Mouse (Mus musculus) liver, adult (tissue): Measurements from ENCODE around the gene Naa38.

Experiments used
- GATA4 ChIP-seq: IDR thresholded peaks from 2 replicates; pipeline ENCODE4 v1.6.1; 2014; ENCODE audit warnings: mild to moderate bottlenecking, low read length; ENCODE audit not compliant: insufficient replicate concordance

The Naa38 gene

GRCm38 (mm10) chr11:69370817-69371215, 24.5 kb upstream of the Naa38 start:
- TF ChIP-seq GATA4: no peak

GRCm38 (mm10) chr11:69371601-69372000, 23.7 kb upstream of the Naa38 start:
- no peak for TF ChIP-seq GATA4

GRCm38 (mm10) chr11:69372056-69372779, 23.1 kb upstream of the Naa38 start:
- no peak for TF ChIP-seq GATA4

- TF ChIP-seq GATA4: no peak
Measured at GRCm38 (mm10) chr11:69372780-69373170, 22.5 kb upstream of the Naa38 start.

DNA sequence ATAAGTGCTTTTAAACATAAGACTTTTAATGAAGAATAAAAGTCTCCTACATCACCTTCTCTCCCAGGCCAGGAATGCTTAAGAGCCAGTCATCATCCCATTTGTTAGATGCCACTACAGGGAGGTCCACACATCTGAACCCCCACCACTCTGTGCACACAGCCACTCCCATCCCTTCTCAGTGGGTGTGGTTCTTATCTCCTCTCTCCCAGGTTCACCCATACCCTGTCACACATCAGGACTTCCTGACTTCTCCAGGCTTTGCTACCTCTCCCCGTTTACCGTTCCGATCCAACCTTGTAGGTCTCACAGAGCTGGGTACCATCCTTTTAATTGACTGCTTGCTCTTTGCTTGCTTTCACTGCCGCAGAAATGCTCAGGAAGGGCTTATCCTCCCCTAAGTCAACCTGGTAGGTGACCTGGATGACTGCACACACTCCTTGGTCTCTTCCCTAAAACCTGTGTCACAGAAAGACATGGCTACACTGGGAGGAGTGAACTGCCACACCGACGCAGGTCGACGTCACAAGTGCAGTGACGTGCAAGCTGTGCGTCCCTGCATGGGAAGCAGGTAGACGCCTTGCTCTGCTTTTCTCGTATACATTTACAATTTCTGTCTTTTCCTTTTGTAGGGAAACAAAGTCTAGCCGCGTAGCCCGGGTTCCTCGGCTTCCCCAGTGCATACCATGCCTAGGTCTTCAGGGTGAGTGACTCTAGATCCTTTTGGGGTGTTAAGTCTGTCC, 21.9 kb upstream of the Naa38 start:
- TF ChIP-seq GATA4: no peak

DNA sequence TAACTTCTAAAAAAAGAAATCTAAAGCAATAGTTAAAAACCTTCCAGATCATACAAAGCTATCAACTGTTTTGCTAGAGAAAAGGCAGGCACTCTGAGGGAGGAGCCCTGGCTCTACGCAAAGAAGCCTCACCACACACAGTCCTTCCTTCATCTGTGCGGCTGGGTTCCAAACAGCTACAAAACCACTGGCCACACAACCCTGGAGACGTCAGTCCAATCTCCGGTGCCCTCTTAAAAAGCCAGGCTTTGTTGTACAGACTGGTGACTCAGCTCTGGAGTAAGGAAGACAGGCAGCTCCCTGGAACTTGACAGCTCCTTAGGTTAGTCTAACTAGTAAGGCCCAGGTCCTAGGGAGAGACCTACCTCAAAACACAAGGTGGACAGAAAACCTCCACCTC, 19.6 kb upstream of the Naa38 start:
- TF ChIP-seq GATA4: no peak

GRCm38 (mm10) chr11:69377766-69378165, 17.5 kb upstream of the Naa38 start:
- no peak for TF ChIP-seq GATA4

- no peak for TF ChIP-seq GATA4
Measured at GRCm38 (mm10) chr11:69379600-69379999, 15.7 kb upstream of the Naa38 start.

- no peak for TF ChIP-seq GATA4
Measured at GRCm38 (mm10) chr11:69381356-69381755, 13.9 kb upstream of the Naa38 start.

- TF ChIP-seq GATA4: no peak
Measured at GRCm38 (mm10) chr11:69382478-69383105, 12.7 kb upstream of the Naa38 start.

GRCm38 (mm10) chr11:69384979-69385378, 10.3 kb upstream of the Naa38 start:
- TF ChIP-seq GATA4: no peak

GRCm38 (mm10) chr11:69386758-69387157, 8.5 kb upstream of the Naa38 start:
- no peak for TF ChIP-seq GATA4

DNA sequence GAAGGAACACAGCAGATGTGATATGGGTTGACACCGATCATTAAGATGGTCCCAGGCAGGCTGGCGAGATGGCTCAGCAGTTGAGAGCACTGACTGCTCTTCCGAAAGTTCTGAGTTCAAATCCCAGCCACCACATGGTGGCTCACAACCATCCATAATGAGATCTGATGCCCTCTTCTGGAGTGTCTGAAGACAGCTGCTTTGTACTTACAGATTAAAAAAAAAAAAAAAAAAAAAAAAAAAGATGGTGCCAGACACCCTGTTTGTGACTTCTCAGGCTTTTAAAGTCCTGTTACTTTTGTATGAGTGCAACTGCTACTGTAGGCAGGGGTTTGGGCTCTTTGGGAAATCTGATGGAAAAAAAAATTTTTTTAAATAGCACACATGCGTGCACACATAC, 6.6 kb upstream of the Naa38 start:
- TF ChIP-seq GATA4: no peak

GRCm38 (mm10) chr11:69389531-69390399, 5.5 kb upstream of the Naa38 start:
- TF ChIP-seq GATA4: no peak

GRCm38 (mm10) chr11:69390400-69391034, 4.8 kb upstream of the Naa38 start:
- no peak for TF ChIP-seq GATA4
